Mouse (Mus musculus) limb, embryonic 10.5 days (tissue): ENCODE results near the gene Olfr1259. TPM values are rescaled to one million over a fixed set of nuclear protein-coding genes. Genes with fewer than 3 reads are reported as not detected.
"Not testable (repeated sequence)": the region's sequence is repeated elsewhere in the genome, so short reads cannot be mapped to it uniquely, and the experiment has no call there.

ENCODE experiments used
- DNase-seq: peaks from one replicate; pipeline ENCODE4 v3.0.0-alpha.2; 2017; ENCODE audit warnings: low spot score
- H3K27ac ChIP-seq: fragments of 300-500 bp; sonication (generic); 2 replicates; pipeline ENCODE4 v1.5.1; 2016; ENCODE audit warnings: mild to moderate bottlenecking
- H3K27me3 ChIP-seq: fragments of 300-500 bp; sonication (generic); 2 replicates; pipeline ENCODE4 v1.6.1; 2016; ENCODE audit warnings: low read depth, mild to moderate bottlenecking; ENCODE audit not compliant: poor library complexity, severe bottlenecking
- H3K36me3 ChIP-seq: fragments of 300-500 bp; sonication (generic); 2 replicates; pipeline ENCODE4 v1.6.1; 2016; ENCODE audit warnings: mild to moderate bottlenecking, moderate library complexity
- H3K4me1 ChIP-seq: fragments of 300-500 bp; sonication (generic); 2 replicates; pipeline ENCODE4 v1.6.1; 2016
- H3K4me3 ChIP-seq: fragments of 300-500 bp; sonication (generic); 2 replicates; pipeline ENCODE4 v1.5.1; 2016; ENCODE audit warnings: mild to moderate bottlenecking, moderate library complexity
- H3K9me3 ChIP-seq: fragments of 300-500 bp; sonication (generic); replicated peaks from 2 replicates; pipeline ENCODE4 v1.6.1; 2016; ENCODE audit warnings: mild to moderate bottlenecking
- WGBS: fragments of 180-500 bp; shearing (Covaris S2); methylation state at CpG from one replicate; pipeline ENCODE4 v1.1.7; 2016; 5-methylcytosine and 5-hydroxymethylcytosine counted together
- polyA plus RNA-seq: library from polyadenylated mRNA; unstranded; fragments of >200 nt; fragmentation: Nextera tagmentation; extraction: Ambion mirVana; gene quantifications from 2 replicates; pipeline ENCODE4 v1.2.1, GENCODE M21; 2016

Gene Olfr1259
- not detected in 2 replicates for polyA plus RNA-seq

GRCm38 (mm10) chr2:89948564-89948963 lies at the start of gene Olfr1259:
Gene Olfr1259 (minus strand): TSS chr2:89948664.
- Histone ChIP-seq H3K9me3 (no peaks in the 10 kb centered on the region), H3K36me3 (no peaks in the 10 kb centered on the region), H3K4me3 (no peak within 1 kb of the TSS), H3K27ac (no peak within 1 kb of the TSS), H3K27me3 (no peaks in the 10 kb centered on the region), H3K4me1 (no peaks in the 10 kb centered on the region)
- 93% methylated on average over 5 of the region's 5 CpGs for WGBS
- no peak for DNase-seq

- DNase-seq = no peak
- H3K4me3 ChIP-seq = no peak within 1 kb of the TSS
- no peak within 1 kb of the TSS for H3K27ac ChIP-seq
- no peaks in the 10 kb centered on the region for H3K36me3 ChIP-seq
- no peaks in the 10 kb centered on the region for H3K4me1 ChIP-seq
- no peaks in the 10 kb centered on the region for H3K27me3 ChIP-seq
- H3K9me3 ChIP-seq = no peaks in the 10 kb centered on the region
Observed at GRCm38 (mm10) chr2:89990921-89991320, 42.5 kb upstream of the Olfr1259 start, which contains the start of gene Olfr1261. Gene Olfr1261 (plus strand): TSS chr2:89991221.

GRCm38 (mm10) chr2:89977709-89978108 lies 29.2 kb upstream of the Olfr1259 start:
- H3K4me1 ChIP-seq = no peaks in the 10 kb centered on the region
- no peak overlapping the region for H3K27ac ChIP-seq
- DNase-seq = no peak
- no peak overlapping the region for H3K4me3 ChIP-seq
- H3K9me3 ChIP-seq = no peaks in the 10 kb centered on the region
- WGBS = 89% methylated on average over 2 of the region's 2 CpGs
- H3K36me3 ChIP-seq = no peaks in the 10 kb centered on the region
- no peaks in the 10 kb centered on the region for H3K27me3 ChIP-seq

GRCm38 (mm10) chr2:89974184-89974583 lies 25.7 kb upstream of the Olfr1259 start, which contains the start of gene Olfr1260:
Gene Olfr1260 (plus strand): TSS chr2:89974340.
- Histone ChIP-seq H3K4me3 (no peak within 1 kb of the TSS), H3K9me3 (no peaks in the 10 kb centered on the region), H3K36me3 (no peaks in the 10 kb centered on the region), H3K27me3 (no peaks in the 10 kb centered on the region), H3K4me1 (no peaks in the 10 kb centered on the region), H3K27ac (no peak within 1 kb of the TSS)
- 85% methylated on average over 2 of the region's 2 CpGs for WGBS
- DNase-seq = no peak

GRCm38 (mm10) chr2:89927009-89927408 lies 21.5 kb downstream of the Olfr1259 start, which contains the start of gene Olfr1258:
Gene Olfr1258 (plus strand): TSS chr2:89927309.
- H3K9me3 ChIP-seq = no peaks in the 10 kb centered on the region
- H3K27me3 ChIP-seq = no peaks in the 10 kb centered on the region
- H3K36me3 ChIP-seq = no peaks in the 10 kb centered on the region
- DNase-seq = no peak
- no peak within 1 kb of the TSS for H3K4me3 ChIP-seq
- no peak within 1 kb of the TSS for H3K27ac ChIP-seq
- H3K4me1 ChIP-seq = no peaks in the 10 kb centered on the region

- not testable (repeated sequence) for H3K36me3 ChIP-seq, H3K27ac ChIP-seq, H3K4me3 ChIP-seq, H3K27me3 ChIP-seq, H3K4me1 ChIP-seq, H3K9me3 ChIP-seq, DNase-seq
- 95% methylated on average over 9 of the region's 9 CpGs for WGBS
Observed at GRCm38 (mm10) chr2:89912616-89913015, 35.8 kb downstream of the Olfr1259 start.

Other genes starting within 250 kb of the Olfr1259 start
- not detected in 2 replicates for gene Olfr1252, start 223.7 kb downstream of the Olfr1259 start, polyA plus RNA-seq
- not detected in 2 replicates for gene Olfr1253, start 191.6 kb downstream of the Olfr1259 start, polyA plus RNA-seq
- not detected in 2 replicates for gene Olfr1254, start 155.0 kb downstream of the Olfr1259 start, polyA plus RNA-seq
- not detected in 2 replicates for gene Olfr1255, start 136.6 kb downstream of the Olfr1259 start, polyA plus RNA-seq
- gene Olfr1256, start 107.1 kb downstream of the Olfr1259 start, polyA plus RNA-seq = not detected in 2 replicates
- gene Olfr48, start 100.5 kb downstream of the Olfr1259 start, polyA plus RNA-seq = not detected in 2 replicates
- not detected in 2 replicates for gene Olfr1257, start 70.2 kb downstream of the Olfr1259 start, polyA plus RNA-seq
- not detected in 2 replicates for gene Olfr1258, start 21.4 kb downstream of the Olfr1259 start, polyA plus RNA-seq
- not detected in 2 replicates for gene Olfr1260, start 25.7 kb upstream of the Olfr1259 start, polyA plus RNA-seq
- not detected in 2 replicates for gene Olfr1261, start 42.6 kb upstream of the Olfr1259 start, polyA plus RNA-seq
- gene Olfr1262, start 51.5 kb upstream of the Olfr1259 start, polyA plus RNA-seq = not detected in 2 replicates
- gene Olfr1263, start 63.5 kb upstream of the Olfr1259 start, polyA plus RNA-seq = not detected in 2 replicates
- not detected in 2 replicates for gene Olfr1264, start 76.9 kb upstream of the Olfr1259 start, polyA plus RNA-seq
- not detected in 2 replicates for gene Olfr1265, start 86.7 kb upstream of the Olfr1259 start, polyA plus RNA-seq
- not detected in 2 replicates for gene Olfr140, start 114.9 kb upstream of the Olfr1259 start, polyA plus RNA-seq
- gene Olfr1269, start 172.7 kb upstream of the Olfr1259 start, polyA plus RNA-seq = not detected in 2 replicates
- gene Olfr32, start 193.6 kb upstream of the Olfr1259 start, polyA plus RNA-seq = not detected in 2 replicates
- not detected in 2 replicates for gene Olfr1270, start 204.4 kb upstream of the Olfr1259 start, polyA plus RNA-seq